Mouse (Mus musculus): ENCODE results near the gene Ccdc185. TPM values are rescaled to one million over a fixed set of nuclear protein-coding genes. Genes with fewer than 3 reads are reported as not detected.

The Ccdc185 gene
- polyA plus RNA-seq, 1 experiment: not detected

DNA sequence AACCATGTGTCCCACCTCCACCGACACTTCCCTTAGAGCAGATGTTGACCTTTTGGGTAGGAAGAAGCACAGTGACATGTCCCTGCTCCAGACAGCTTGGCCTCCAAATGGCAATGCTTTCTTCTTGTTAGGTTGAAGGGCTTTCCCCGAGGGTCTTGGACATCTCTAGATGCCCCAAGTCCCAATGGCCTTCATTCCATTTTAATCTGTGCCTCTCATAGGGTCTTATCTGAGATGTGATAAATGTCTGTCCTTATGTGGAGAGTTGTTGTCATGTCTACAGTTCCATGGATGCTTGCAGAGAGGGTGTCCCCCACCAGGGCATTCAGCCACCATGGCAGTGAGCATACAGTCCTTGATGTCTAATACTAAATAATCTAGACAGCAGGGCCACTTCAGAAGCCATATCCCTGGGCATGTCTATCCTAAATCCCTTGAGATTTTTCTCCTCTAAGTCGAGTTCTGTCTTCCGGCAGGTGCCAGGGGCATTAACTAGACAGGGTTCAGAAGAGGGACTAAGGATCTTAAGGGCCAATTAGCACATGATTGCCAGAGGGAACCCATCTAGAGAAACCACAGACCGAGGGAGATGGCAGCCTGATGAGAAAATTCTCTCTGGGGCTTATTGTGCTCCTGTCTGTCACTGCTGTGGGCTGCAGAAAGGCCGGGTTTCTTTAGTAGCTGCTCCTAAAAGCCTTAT is 34.6 kb downstream of the Ccdc185 start:
- 0 out of 2 replicates have a peak, but pooled peaks cover 2% of the 10 kb centered on the region for H3K9me3 ChIP-seq (ENCODE audit: control insufficient read depth, low read length)
- H3K4me1 ChIP-seq (ENCODE audit: control insufficient read depth): no peaks in the 10 kb centered on the region
- H3K27me3 ChIP-seq (ENCODE audit: control insufficient read depth): no peaks in the 10 kb centered on the region
- H3K36me3 ChIP-seq (ENCODE audit: control insufficient read depth): no peaks in the 10 kb centered on the region
- no peak overlapping the region for H3K4me3 ChIP-seq (replicated peaks)
- no peak for TF ChIP-seq GATA1 (IDR thresholded peaks at IDR 0.05; ENCODE audit: low read length)
- no peak for TF ChIP-seq TAL1 (IDR thresholded peaks at IDR 0.05; ENCODE audit: low read length)

DNA sequence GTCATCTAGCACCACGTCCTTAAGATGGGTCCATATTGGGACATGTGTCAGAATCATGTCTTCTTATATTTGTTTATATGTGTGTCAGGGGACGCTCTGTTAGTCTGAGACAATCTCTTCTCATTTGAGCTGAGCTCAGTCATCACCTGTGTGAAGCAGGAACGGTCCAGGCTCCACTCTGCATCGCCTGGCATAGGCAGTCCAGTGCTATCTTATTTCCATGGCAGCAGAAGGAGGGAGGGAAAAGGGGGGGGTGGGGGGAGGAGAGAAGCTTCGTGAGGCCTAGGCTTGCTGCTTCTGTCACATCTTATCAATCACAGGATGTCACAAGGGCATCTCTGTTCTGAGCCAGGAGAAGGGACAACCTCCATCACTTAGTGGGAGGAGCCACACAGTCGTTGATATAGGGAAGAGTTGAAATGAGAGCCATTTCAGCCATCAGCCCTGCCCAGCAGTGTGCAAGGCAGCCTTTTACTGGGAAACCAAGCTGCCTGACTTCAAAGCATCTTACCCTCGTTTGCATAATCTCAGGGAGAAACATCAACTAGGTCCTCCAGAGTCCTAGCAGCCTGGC is 37.5 kb downstream of the Ccdc185 start:
- Histone ChIP-seq H3K4me3 (replicated peaks) (no peak overlapping the region), H3K36me3 (ENCODE audit: control insufficient read depth) (no peaks in the 10 kb centered on the region), H3K9me3 (ENCODE audit: control insufficient read depth, low read length) (peaks cover 5% of the 10 kb centered on the region), H3K4me1 (ENCODE audit: control insufficient read depth) (no peaks in the 10 kb centered on the region), H3K27me3 (ENCODE audit: control insufficient read depth) (no peaks in the 10 kb centered on the region)
- no peak for TF ChIP-seq TAL1 (IDR thresholded peaks at IDR 0.05; ENCODE audit: low read length)
- TF ChIP-seq GATA1 (IDR thresholded peaks at IDR 0.05; ENCODE audit: low read length): no peak

DNA sequence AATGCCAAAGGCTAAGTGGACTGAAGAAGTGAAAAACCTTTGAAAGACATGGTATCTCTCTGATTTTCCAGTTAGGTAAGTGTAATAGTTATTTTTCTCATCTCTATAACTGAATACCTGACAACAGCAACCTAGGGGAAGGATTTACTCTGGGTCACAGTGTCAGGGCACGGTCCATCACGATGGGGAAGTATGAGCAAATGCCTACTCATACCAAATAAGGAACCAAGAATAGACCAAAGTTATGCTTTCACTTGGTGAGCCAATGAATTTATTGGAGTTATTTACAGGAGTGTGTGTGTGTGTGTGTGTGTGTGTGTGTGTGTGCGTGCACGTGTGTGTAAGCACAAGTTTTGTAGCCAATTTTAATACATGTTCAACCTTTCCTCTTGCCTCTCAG is 41.5 kb downstream of the Ccdc185 start:
- H3K27me3 ChIP-seq (ENCODE audit: control insufficient read depth): no peaks in the 10 kb centered on the region
- no peaks in the 10 kb centered on the region for H3K4me1 ChIP-seq (ENCODE audit: control insufficient read depth)
- TF ChIP-seq GATA1 (IDR thresholded peaks at IDR 0.05; ENCODE audit: low read length): no peak
- TF ChIP-seq TAL1 (IDR thresholded peaks at IDR 0.05; ENCODE audit: low read length): no peak
- H3K9me3 ChIP-seq (ENCODE audit: control insufficient read depth, low read length): peaks cover 5% of the 10 kb centered on the region
- no peaks in the 10 kb centered on the region for H3K36me3 ChIP-seq (ENCODE audit: control insufficient read depth)
- H3K4me3 ChIP-seq (replicated peaks): no peak overlapping the region

DNA sequence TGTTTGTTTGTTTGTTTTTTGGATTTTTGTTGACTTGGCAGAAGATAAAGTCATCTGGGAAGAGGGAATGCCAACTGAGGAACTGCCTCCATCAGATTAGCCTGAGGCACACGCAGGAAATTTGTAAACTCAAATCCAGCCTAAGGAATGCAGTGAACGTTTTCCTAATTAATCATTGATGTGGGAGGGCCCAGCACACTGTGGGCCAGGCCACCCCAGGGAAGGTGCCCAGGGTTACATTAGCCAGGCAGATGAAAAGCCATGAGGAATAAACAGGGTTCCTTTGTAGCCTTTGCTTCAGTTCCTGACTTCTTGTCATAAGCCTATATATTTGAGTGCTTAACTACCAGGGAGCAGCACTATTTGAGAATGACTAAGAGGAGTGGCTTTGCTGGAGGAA is 44.1 kb downstream of the Ccdc185 start:
- H3K36me3 ChIP-seq (ENCODE audit: control insufficient read depth): no peaks in the 10 kb centered on the region
- no peaks in the 10 kb centered on the region for H3K4me1 ChIP-seq (ENCODE audit: control insufficient read depth)
- peaks cover 3% of the 10 kb centered on the region for H3K9me3 ChIP-seq (ENCODE audit: control insufficient read depth, low read length)
- no peak overlapping the region for H3K4me3 ChIP-seq (replicated peaks)
- TF ChIP-seq GATA1 (IDR thresholded peaks at IDR 0.05; ENCODE audit: low read length) (no peak), TAL1 (IDR thresholded peaks at IDR 0.05; ENCODE audit: low read length) (no peak)
- no peaks in the 10 kb centered on the region for H3K27me3 ChIP-seq (ENCODE audit: control insufficient read depth)

DNA sequence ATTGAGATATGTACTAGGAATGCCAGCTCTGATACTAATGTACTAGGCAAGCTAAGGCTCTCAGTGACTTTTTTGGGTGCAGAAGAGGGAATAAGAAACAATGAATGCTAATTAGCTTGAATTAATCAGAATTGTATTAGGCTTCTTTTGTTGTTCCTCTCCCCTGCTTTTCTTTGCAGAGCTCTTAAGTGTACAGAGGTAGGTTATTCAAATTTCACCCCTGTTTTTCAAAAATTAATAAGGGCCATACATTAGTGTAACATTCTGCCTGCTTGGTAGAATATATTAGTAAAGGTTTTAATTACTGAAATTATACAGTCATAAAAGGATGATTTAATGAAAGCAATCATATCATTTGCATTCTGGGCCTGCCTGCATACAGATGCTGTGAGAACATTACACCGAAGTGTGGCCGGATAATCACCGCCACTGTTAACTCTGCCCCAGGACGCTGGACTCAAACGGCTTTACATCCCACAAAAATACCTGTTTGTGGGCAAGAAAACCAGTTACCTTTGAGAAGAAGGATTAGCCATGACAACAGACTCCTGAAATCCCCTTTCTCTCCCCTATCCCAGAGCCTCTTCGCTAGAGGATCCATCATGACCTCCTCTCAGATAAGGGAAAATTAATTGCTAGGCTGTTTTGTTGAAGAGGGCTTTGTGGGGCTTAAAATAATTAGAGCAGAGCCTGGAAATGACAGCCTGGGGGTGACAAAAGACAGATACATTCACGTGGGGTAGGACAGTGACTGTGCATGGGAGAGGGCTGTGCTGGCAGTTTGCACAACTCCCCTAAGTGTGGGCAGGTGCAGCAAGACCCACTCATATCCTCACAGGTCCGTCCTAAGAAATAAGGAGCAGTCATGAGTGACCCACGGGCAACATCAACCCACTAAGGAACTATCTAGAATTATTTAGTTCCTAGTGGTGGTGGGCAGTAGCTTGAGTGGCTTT is 49.3 kb downstream of the Ccdc185 start:
- Histone ChIP-seq H3K27me3 (ENCODE audit: control insufficient read depth) (no peaks in the 10 kb centered on the region), H3K4me1 (ENCODE audit: control insufficient read depth) (no peaks in the 10 kb centered on the region), H3K36me3 (ENCODE audit: control insufficient read depth) (no peaks in the 10 kb centered on the region), H3K9me3 (ENCODE audit: control insufficient read depth, low read length) (no peaks in the 10 kb centered on the region), H3K4me3 (replicated peaks) (no peak overlapping the region)
- TF ChIP-seq TAL1 (IDR thresholded peaks at IDR 0.05; ENCODE audit: low read length) (no peak), GATA1 (IDR thresholded peaks at IDR 0.05; ENCODE audit: low read length) (no peak)

Other genes starting within 250 kb of the Ccdc185 start
- gene Capn2, start 231.6 kb downstream of the Ccdc185 start, polyA plus RNA-seq (2012): 0.02 and 0.03 TPM in 2 replicates
- not detected in 2 replicates for gene Capn8, start 184.2 kb downstream of the Ccdc185 start, polyA plus RNA-seq (2012)
- not detected in 2 replicates for gene Susd4, start 14.7 kb upstream of the Ccdc185 start, polyA plus RNA-seq (2012)
- not detected in 2 replicates for gene Tlr5, start 205.6 kb upstream of the Ccdc185 start, polyA plus RNA-seq (2012)

Measured in erythroblast, embryonic 14.5 days (primary cell).